Mouse (Mus musculus) intestine, embryonic 16.5 days (tissue): ENCODE data around the gene Eva1a. TPM values are rescaled to one million over a fixed set of nuclear protein-coding genes. Genes with fewer than 3 reads are reported as not detected.

Experiments used
- ATAC-seq: fragments of 200-750 bp; cut with Nextera tagmentation; 2 replicates; pipeline ENCODE4 v1.8.0; 2017; ENCODE audit warnings: moderate TSS enrichment, moderate library complexity
- H3K27ac ChIP-seq: fragments of 300-500 bp; sonication (generic); 2 replicates; pipeline ENCODE4 v1.5.1; 2014; ENCODE audit warnings: mild to moderate bottlenecking, low read length
- H3K27me3 ChIP-seq: fragments of 300-500 bp; sonication (generic); replicated peaks from 2 replicates; pipeline ENCODE4 v1.6.1; 2014; ENCODE audit warnings: low read length, control low read depth, mixed read lengths; ENCODE audit not compliant: control insufficient read depth, insufficient read depth
- H3K36me3 ChIP-seq: fragments of 300-500 bp; sonication (generic); 2 replicates; pipeline ENCODE4 v1.6.1; 2014; ENCODE audit warnings: low read length, control low read depth; ENCODE audit not compliant: control insufficient read depth, insufficient read depth
- H3K4me1 ChIP-seq: fragments of 300-500 bp; sonication (generic); 2 replicates; pipeline ENCODE4 v1.6.1; 2014; ENCODE audit warnings: low read length, control low read depth, mixed read lengths; ENCODE audit not compliant: control insufficient read depth, insufficient read depth
- H3K4me2 ChIP-seq: fragments of 300-500 bp; sonication (generic); 2 replicates; pipeline ENCODE4 v1.6.1; 2014; ENCODE audit warnings: low read depth, low read length, control low read depth
- H3K4me3 ChIP-seq: fragments of 300-500 bp; sonication (generic); 2 replicates; pipeline ENCODE4 v1.5.1; 2014; ENCODE audit warnings: mild to moderate bottlenecking, low read length
- H3K9ac ChIP-seq: fragments of 300-500 bp; sonication (generic); 2 replicates; pipeline ENCODE4 v1.6.1; 2014; ENCODE audit warnings: low read depth, low read length
- H3K9me3 ChIP-seq: fragments of 300-500 bp; sonication (generic); 2 replicates; pipeline ENCODE4 v1.6.1; 2016; ENCODE audit warnings: low read length, control low read depth; ENCODE audit not compliant: control insufficient read depth
- WGBS: fragments of 180-500 bp; shearing (Covaris S2); extraction: QIAGEN DNeasy Blood & Tissue Kit; methylation state at CpG from one replicate; pipeline ENCODE4 v1.1.7; 2014; 5-methylcytosine and 5-hydroxymethylcytosine counted together
- polyA plus RNA-seq: library from polyadenylated mRNA; unstranded; fragments of >200 nt; fragmentation: Nextera tagmentation; extraction: Ambion mirVana; gene quantifications from 2 replicates; pipeline ENCODE4 v1.2.1, GENCODE M21; 2015

Eva1a gene
- polyA plus RNA-seq, 1 experiment from 2014 or later, result 20.3 TPM

DNA sequence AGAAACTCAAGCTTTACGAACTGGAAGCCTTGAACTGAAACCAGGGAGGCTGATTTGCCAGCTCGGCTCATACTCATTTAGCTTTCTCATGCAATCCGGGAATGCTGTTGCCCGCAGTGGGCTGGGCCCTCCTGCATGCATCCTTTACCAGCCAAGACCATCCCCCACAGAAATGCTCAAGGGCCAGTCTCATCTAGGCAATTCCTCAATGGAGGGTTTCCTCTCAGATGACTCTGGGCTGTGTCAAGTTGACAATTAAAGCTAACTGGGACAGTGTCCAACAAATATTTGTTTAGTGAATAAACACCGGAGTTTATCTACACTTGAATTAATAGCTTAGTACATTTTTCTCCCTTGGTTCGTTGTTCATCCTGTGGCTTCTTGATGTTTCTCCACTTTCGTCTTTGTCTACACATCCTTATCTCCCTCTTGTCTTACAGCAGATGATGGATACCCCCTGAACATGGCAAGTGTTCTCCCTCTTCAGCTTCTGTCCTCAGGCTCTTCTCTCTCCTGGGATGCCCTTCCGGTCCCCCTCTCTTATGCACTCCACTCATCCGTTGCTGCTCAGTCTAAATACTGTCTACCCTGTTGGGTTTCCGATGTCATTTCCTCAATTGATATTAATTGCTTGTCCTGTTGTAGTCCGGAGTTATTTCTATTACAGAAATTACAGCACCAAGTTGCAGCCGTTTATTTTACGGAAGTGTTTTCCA lies 92.2 kb downstream of the Eva1a start:
- Histone ChIP-seq H3K4me3 (no peak overlapping the region), H3K4me2 (no peak overlapping the region), H3K27ac (peak overlapping the region; percentile 52; the same call in 1 of the 2 replicates), H3K9ac (no peak overlapping the region), H3K27me3 (no peaks in the 10 kb centered on the region), H3K4me1 (peaks cover 9% of the 10 kb centered on the region; the same call in 1 of the 2 replicates), H3K9me3 (no peaks in the 10 kb centered on the region), H3K36me3 (no peaks in the 10 kb centered on the region)
- WGBS, result 31% methylated on average over 13 of the region's 13 CpGs
- ATAC-seq, result peak; percentile 84

- H3K4me2 ChIP-seq, result no peak overlapping the region
- H3K4me3 ChIP-seq, result no peak overlapping the region
- 25% methylated on average over 7 of the region's 7 CpGs for WGBS
- no peaks in the 10 kb centered on the region for H3K9me3 ChIP-seq
- ATAC-seq, result peak; percentile 14
- peaks cover 9% of the 10 kb centered on the region; the same call in 1 of the 2 replicates for H3K4me1 ChIP-seq
- no peaks in the 10 kb centered on the region for H3K27me3 ChIP-seq
- H3K9ac ChIP-seq, result no peak overlapping the region
- no peaks in the 10 kb centered on the region for H3K36me3 ChIP-seq
- no peak overlapping the region for H3K27ac ChIP-seq
Measured at GRCm38 (mm10) chr6:82133592-82133978, 92.7 kb downstream of the Eva1a start.

GRCm38 (mm10) chr6:82135959-82136712 lies 95.3 kb downstream of the Eva1a start:
- Histone ChIP-seq H3K9ac (no peak overlapping the region), H3K36me3 (no peaks in the 10 kb centered on the region), H3K9me3 (no peaks in the 10 kb centered on the region), H3K4me1 (peaks cover 9% of the 10 kb centered on the region; the same call in 1 of the 2 replicates), H3K27me3 (no peaks in the 10 kb centered on the region), H3K27ac (no peak overlapping the region), H3K4me3 (no peak overlapping the region), H3K4me2 (no peak overlapping the region)
- no peak for ATAC-seq
- WGBS, result 72% methylated on average over 13 of the region's 13 CpGs

Other genes starting within 250 kb of the Eva1a start
- gene Gcfc2, start 117.4 kb upstream of the Eva1a start, polyA plus RNA-seq, result 4.6 and 5.3 TPM in 2 replicates
- 55.1 and 62.8 TPM in 2 replicates for gene Mrpl19, start 75.1 kb upstream of the Eva1a start, polyA plus RNA-seq